Mouse (Mus musculus): ENCODE results near the gene Dctn3. TPM values are rescaled to one million over a fixed set of nuclear protein-coding genes. Genes with fewer than 3 reads are reported as not detected.

Dctn3 gene
- polyA plus RNA-seq, 1 experiment from 2014 or later, result 34.4 TPM

DNA sequence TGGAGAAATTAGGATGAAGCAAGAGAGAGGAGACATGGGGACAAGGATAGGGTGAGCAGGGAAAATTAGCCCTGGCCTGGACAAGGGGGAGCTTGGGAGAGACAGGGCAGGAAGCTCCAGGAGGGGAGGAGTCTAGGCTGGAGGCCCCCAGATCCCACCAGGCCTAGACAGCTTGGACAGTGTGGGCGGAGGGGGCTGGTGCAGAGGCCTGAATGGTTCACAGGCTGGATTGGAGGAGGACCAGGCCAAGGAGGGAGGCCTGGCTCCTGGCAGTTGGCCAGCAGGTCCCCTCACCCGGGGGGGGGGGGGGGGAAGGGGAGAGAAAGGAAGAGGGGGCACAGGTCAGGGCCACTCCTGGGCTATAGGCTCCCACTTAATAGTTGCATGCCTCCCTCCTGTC, 43.7 kb downstream of the Dctn3 start:
- WGBS (ENCODE audit: missing documents), result 50% methylated on average over 2 of the region's 2 CpGs
- Histone ChIP-seq H3K4me3 (ENCODE audit: inconsistent target) (no peak overlapping the region), H3K27ac (no peak overlapping the region), H3K36me3 (ENCODE audit: inconsistent target) (no peaks in the 10 kb centered on the region), H3K79me2 (ENCODE audit: inconsistent target) (no peaks in the 10 kb centered on the region)

DNA sequence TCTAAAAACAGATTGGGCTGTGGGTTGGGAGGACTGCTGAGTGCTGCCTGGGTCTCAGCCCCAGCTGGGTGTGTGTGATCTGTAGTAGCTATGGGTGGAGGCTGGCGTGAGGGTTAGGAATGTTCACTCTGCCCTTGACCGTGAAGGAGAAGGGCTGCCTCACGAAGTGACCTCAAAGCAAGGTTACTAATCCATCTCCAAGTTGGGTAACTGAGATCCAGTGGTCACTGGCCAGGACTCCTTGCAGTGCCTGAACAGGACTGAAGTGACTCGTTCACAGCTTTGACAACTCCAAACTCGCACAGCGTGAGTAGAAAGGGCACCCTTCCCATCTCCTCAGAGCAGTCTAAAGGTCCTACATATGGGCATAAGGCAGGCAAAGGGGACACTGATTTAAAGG, 44.1 kb downstream of the Dctn3 start:
- Histone ChIP-seq H3K27ac (no peak overlapping the region), H3K36me3 (ENCODE audit: inconsistent target) (no peaks in the 10 kb centered on the region), H3K79me2 (ENCODE audit: inconsistent target) (no peaks in the 10 kb centered on the region), H3K4me3 (ENCODE audit: inconsistent target) (no peak overlapping the region)
- 90% methylated on average over 5 of the region's 6 CpGs for WGBS (ENCODE audit: missing documents)

- 73% methylated on average over 10 of the region's 13 CpGs for WGBS (ENCODE audit: missing documents)
- no peak overlapping the region for H3K27ac ChIP-seq
- H3K79me2 ChIP-seq (ENCODE audit: inconsistent target), result no peaks in the 10 kb centered on the region
- H3K4me3 ChIP-seq (ENCODE audit: inconsistent target), result no peak overlapping the region
- H3K36me3 ChIP-seq (ENCODE audit: inconsistent target), result no peaks in the 10 kb centered on the region
Measured at GRCm38 (mm10) chr4:41677006-41677629, 45.9 kb downstream of the Dctn3 start.

DNA sequence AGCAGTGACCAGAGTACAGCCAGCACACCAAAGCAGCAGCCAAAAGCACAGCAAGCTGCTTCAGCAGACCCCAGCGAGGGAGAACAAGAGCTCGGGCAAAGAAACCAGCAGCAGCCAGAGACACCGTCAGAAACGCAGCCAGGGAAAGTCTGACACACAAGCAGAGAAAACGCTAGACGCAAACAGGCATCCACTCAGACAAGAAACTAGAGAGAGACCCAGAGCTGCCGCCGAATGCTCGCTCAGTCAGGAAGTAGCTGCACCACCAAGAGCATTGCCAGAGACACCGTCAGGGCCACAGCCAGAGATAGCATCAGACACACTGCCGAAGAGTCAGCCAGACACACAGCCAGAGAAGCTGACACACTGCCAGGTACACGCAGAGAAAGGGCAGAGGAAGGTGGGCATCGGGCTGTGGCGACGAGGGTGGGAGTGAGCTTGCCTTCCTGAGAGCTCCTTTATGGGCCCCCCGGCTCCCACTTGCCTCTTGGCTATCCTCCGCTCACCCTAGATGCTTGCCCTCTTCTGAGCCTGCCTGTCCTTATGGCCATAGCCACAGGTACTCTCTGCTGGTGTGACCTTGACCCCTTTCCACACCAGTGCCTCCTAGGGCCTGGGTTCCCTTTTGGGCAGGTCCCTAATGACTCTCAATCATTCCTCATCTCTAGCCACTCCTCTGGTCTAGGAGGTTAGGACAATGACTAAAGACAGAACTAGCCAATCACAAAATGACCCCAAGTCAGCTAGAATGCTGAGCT, 46.5 kb downstream of the Dctn3 start:
- Histone ChIP-seq H3K79me2 (ENCODE audit: inconsistent target) (no peaks in the 10 kb centered on the region), H3K36me3 (ENCODE audit: inconsistent target) (no peaks in the 10 kb centered on the region), H3K27ac (no peak overlapping the region), H3K4me3 (ENCODE audit: inconsistent target) (no peak overlapping the region)
- WGBS (ENCODE audit: missing documents), result 49% methylated on average over 17 of the region's 17 CpGs

- 86% methylated on average over 18 of the region's 19 CpGs for WGBS (ENCODE audit: missing documents)
- Histone ChIP-seq H3K4me3 (ENCODE audit: inconsistent target) (no peak overlapping the region), H3K27ac (no peak overlapping the region), H3K36me3 (ENCODE audit: inconsistent target) (no peaks in the 10 kb centered on the region), H3K79me2 (ENCODE audit: inconsistent target) (no peaks in the 10 kb centered on the region)
Measured at GRCm38 (mm10) chr4:41673186-41673585, 49.8 kb downstream of the Dctn3 start.

GRCm38 (mm10) chr4:41672522-41672963, 50.4 kb downstream of the Dctn3 start:
- Histone ChIP-seq H3K79me2 (ENCODE audit: inconsistent target) (no peaks in the 10 kb centered on the region), H3K4me3 (ENCODE audit: inconsistent target) (no peak overlapping the region), H3K27ac (no peak overlapping the region), H3K36me3 (ENCODE audit: inconsistent target) (no peaks in the 10 kb centered on the region)
- WGBS (ENCODE audit: missing documents), result 75% methylated on average over 8 of the region's 8 CpGs

DNA sequence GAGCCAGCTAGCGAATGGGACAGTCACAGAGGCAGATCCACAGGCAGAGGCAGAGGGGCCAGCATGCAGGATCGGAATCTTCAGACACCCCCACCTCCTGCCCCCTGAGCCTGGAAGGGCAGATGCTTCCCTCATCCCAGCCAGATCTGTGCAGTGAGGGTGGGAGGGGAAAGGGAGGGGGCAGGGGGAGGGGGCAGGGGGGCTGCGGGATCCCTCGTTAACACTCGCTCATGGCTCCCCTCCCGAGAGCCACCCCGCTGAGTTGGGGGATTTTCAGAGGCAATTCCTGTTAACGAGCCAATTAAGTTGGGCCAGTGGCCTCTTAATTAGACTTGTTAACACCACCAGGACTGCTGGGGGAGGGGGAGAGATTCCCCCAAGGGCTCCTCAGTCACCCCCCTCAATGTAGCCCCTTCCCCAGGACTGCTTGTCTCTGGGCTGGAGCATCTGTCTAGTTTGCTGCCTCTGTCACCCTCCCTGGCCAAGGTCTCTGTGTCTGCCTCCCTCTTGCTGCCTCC, 50.9 kb downstream of the Dctn3 start:
- Histone ChIP-seq H3K36me3 (ENCODE audit: inconsistent target) (no peaks in the 10 kb centered on the region), H3K27ac (no peak overlapping the region), H3K4me3 (ENCODE audit: inconsistent target) (no peak overlapping the region), H3K79me2 (ENCODE audit: inconsistent target) (no peaks in the 10 kb centered on the region)
- 68% methylated on average over 3 of the region's 8 CpGs for WGBS (ENCODE audit: missing documents)

DNA sequence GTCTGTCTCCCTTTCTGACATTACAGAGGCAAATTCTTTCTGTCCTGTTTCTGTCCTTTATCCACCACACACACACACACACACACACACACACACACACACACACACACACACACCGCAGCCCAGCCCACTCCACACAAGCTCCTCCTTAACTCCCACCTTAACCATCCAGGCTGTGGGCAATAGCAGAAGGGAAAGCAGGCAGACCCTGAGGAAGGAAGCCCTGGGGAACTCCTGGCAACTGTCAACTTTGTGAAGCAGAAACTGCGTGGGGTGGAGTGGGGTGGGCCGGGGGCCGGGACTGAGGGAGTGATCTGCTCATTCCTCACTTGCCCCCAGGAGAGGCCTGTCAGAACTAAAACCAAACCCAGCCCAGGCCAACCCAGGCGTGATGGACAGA, 51.5 kb downstream of the Dctn3 start:
- Histone ChIP-seq H3K27ac (no peak overlapping the region), H3K79me2 (ENCODE audit: inconsistent target) (no peaks in the 10 kb centered on the region)
- WGBS (ENCODE audit: missing documents), result 21% methylated on average over 5 of the region's 5 CpGs

GRCm38 (mm10) chr4:41670836-41671235, 52.1 kb downstream of the Dctn3 start:
- WGBS (ENCODE audit: missing documents), result 92% methylated on average over 17 of the region's 18 CpGs
- no peaks in the 10 kb centered on the region for H3K79me2 ChIP-seq (ENCODE audit: inconsistent target)
- no peak overlapping the region for H3K4me3 ChIP-seq (ENCODE audit: inconsistent target)
- no peak overlapping the region for H3K27ac ChIP-seq
- no peaks in the 10 kb centered on the region for H3K36me3 ChIP-seq (ENCODE audit: inconsistent target)

More for the DNA sequence above, 51.5 kb downstream of the Dctn3 start:
- Histone ChIP-seq H3K36me3 (ENCODE audit: inconsistent target) (no peaks in the 10 kb centered on the region), H3K4me3 (ENCODE audit: inconsistent target) (no peak overlapping the region)

DNA sequence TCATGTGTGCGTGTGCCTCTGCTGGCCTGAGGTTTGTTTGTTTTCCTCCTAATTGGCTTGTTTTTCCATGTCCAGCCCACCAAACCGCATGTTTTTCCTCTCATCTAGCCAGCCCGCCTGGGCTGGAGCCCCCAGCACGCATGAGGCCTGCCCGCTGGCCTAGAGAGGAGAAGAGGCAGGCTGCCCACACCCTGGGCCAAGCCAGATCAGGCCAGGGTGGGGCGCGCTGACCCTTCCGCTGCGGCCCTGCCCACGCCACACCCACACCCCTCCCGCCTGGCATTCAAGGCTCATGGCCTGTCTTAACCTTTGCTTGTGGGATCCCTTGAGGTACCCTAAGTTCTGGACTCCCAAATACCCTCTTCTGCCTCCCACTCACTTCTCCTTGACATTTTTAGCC, 56.3 kb downstream of the Dctn3 start:
- H3K36me3 ChIP-seq (ENCODE audit: inconsistent target), result no peaks in the 10 kb centered on the region
- H3K4me3 ChIP-seq (ENCODE audit: inconsistent target), result no peak overlapping the region
- WGBS (ENCODE audit: missing documents), result 91% methylated on average over 11 of the region's 11 CpGs
- H3K79me2 ChIP-seq (ENCODE audit: inconsistent target), result no peaks in the 10 kb centered on the region
- no peak overlapping the region for H3K27ac ChIP-seq

DNA sequence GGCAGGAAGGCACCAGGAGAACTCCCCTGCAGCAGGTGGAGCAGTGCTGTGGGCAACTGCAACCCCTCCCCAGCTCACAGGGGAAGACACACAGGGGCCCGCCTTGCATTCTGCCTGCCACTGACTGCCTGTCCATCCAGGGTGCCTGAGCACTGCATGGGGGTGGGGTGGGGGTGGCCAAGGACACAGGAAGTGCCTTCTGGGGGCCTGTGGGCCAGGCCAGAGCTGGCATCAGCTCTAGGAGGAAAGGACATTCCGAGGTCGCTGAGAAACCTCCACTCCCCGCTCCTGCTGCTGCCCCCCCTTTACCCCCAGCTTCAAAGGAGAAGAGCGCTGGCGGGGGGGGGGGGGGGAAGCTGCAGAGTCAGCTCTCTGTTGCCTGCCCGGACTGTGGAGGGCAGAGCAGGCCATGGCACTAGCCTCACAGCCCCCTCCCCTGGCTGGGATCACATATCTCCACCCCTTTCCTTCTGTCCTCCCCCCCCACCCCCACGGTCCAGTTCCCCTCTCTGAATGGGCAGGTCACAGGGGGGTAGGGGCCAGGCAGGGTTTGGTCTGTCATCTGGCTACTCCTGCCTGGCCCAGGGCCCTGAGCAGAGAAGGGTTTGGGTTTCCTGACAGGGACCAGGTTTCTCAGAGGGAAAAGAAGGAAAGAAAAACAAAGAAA, 57.8 kb downstream of the Dctn3 start:
- H3K79me2 ChIP-seq (ENCODE audit: inconsistent target), result no peaks in the 10 kb centered on the region
- H3K27ac ChIP-seq, result no peak overlapping the region
- WGBS (ENCODE audit: missing documents), result 11% methylated on average over 7 of the region's 8 CpGs
- H3K36me3 ChIP-seq (ENCODE audit: inconsistent target), result no peaks in the 10 kb centered on the region
- H3K4me3 ChIP-seq (ENCODE audit: inconsistent target), result no peak overlapping the region

Other genes with a start within 250 kb of the Dctn3 start
- 0.10 to 0.13 TPM (median 0.12 TPM) in 3 replicates for gene AI464131, start 220.1 kb downstream of the Dctn3 start, polyA plus RNA-seq (2018)
- 0.22 TPM in 1 of 3 replicates, not detected in the others for gene 1110017D15Rik, start 205.8 kb downstream of the Dctn3 start, polyA plus RNA-seq (2018)
- 53.0 to 79.9 TPM (median 67.6 TPM) in 3 replicates for gene Fam219a, start 153.6 kb downstream of the Dctn3 start, polyA plus RNA-seq (2018)
- 0.25 to 1.1 TPM (median 0.45 TPM) in 3 replicates for gene Dnaic1, start 153.4 kb downstream of the Dctn3 start, polyA plus RNA-seq (2018)
- 1.2 to 3.7 TPM (median 1.6 TPM) in 3 replicates for gene Enho, start 82.8 kb downstream of the Dctn3 start, polyA plus RNA-seq (2018)
- not detected in 3 replicates for gene Cntfr, start 26.1 kb downstream of the Dctn3 start, polyA plus RNA-seq (2018)
- gene Il11ra1, start 23.2 kb downstream of the Dctn3 start, polyA plus RNA-seq (2018), result 34.7 to 49.1 TPM (median 47.4 TPM) in 3 replicates
- gene Rpp25l, start 9.6 kb downstream of the Dctn3 start, polyA plus RNA-seq (2018), result 6.4 to 25.9 TPM (median 19.8 TPM) in 3 replicates
- not detected in 3 replicates for gene Arid3c, start 8.0 kb upstream of the Dctn3 start, polyA plus RNA-seq (2018)
- gene Galt, start 32.1 kb upstream of the Dctn3 start, polyA plus RNA-seq (2018), result 18.2 to 19.2 TPM (median 18.2 TPM) in 3 replicates
- gene Sigmar1, start 33.0 kb upstream of the Dctn3 start, polyA plus RNA-seq (2018), result 37.5 to 72.4 TPM (median 70.3 TPM) in 3 replicates
- gene Ccl27a, start 51.1 kb upstream of the Dctn3 start, polyA plus RNA-seq (2018), result 1.1 to 3.3 TPM in 2 of 3 replicates, not detected in the other
- gene Gm21541, start 180.4 kb upstream of the Dctn3 start, polyA plus RNA-seq (2018), result not detected in 3 replicates
- gene Gm20878, start 218.4 kb upstream of the Dctn3 start, polyA plus RNA-seq (2018), result not detected in 3 replicates
- not detected in 3 replicates for gene Fam205a4, start 242.9 kb upstream of the Dctn3 start, polyA plus RNA-seq (2018)